Mouse (Mus musculus) intestine, embryonic 15.5 days (tissue): ENCODE results near the gene Tcaf1. TPM values are rescaled to one million over a fixed set of nuclear protein-coding genes. Genes with fewer than 3 reads are reported as not detected.
A peak's percentile ranks its signal among the peaks of the same experiment; 100 is the strongest.

Source experiments
- ATAC-seq: fragments of 200-750 bp; cut with Nextera tagmentation; 2 replicates; pipeline ENCODE4 v1.8.0; 2017; ENCODE audit warnings: moderate TSS enrichment, moderate library complexity
- H3K27ac ChIP-seq: fragments of 300-500 bp; sonication (generic); 2 replicates; pipeline ENCODE4 v1.5.1; 2015; ENCODE audit warnings: mild to moderate bottlenecking, inconsistent platforms
- H3K27me3 ChIP-seq: fragments of 300-500 bp; sonication (generic); replicated peaks from 2 replicates; pipeline ENCODE4 v1.6.1; 2015; ENCODE audit warnings: inconsistent platforms
- H3K36me3 ChIP-seq: fragments of 300-500 bp; sonication (generic); 2 replicates; pipeline ENCODE4 v1.6.1; 2015; ENCODE audit warnings: inconsistent platforms
- H3K4me1 ChIP-seq: fragments of 300-500 bp; sonication (generic); replicated peaks from 2 replicates; pipeline ENCODE4 v1.6.1; 2015; ENCODE audit warnings: inconsistent platforms
- H3K4me2 ChIP-seq: fragments of 300-500 bp; sonication (generic); replicated peaks from 2 replicates; pipeline ENCODE4 v1.6.1; 2015; ENCODE audit warnings: mild to moderate bottlenecking, inconsistent platforms
- H3K4me3 ChIP-seq: fragments of 300-500 bp; sonication (generic); replicated peaks from 2 replicates; pipeline ENCODE4 v1.5.1; 2015; ENCODE audit warnings: inconsistent platforms
- H3K9ac ChIP-seq: fragments of 300-500 bp; sonication (generic); 2 replicates; pipeline ENCODE4 v1.6.1; 2015; ENCODE audit warnings: inconsistent platforms
- H3K9me3 ChIP-seq: fragments of 300-500 bp; sonication (generic); 2 replicates; pipeline ENCODE4 v1.6.1; 2016; ENCODE audit warnings: inconsistent platforms
- WGBS: fragments of 180-500 bp; shearing (Covaris S2); methylation state at CpG from one replicate; pipeline ENCODE4 v1.1.7; 2015; 5-methylcytosine and 5-hydroxymethylcytosine counted together
- polyA plus RNA-seq: library from polyadenylated mRNA; unstranded; fragments of >200 nt; fragmentation: Nextera tagmentation; extraction: Ambion mirVana; gene quantifications from 2 replicates; pipeline ENCODE4 v1.2.1, GENCODE M21; 2015

Tcaf1 gene
- polyA plus RNA-seq, 1 experiment from 2014 or later = 57.7 TPM

GRCm38 (mm10) chr6:42676011-42676410 is 33.9 kb downstream of the Tcaf1 start:
- H3K36me3 ChIP-seq = peaks cover 33% of the 10 kb centered on the region
- H3K4me1 ChIP-seq = no peaks in the 10 kb centered on the region
- H3K9me3 ChIP-seq = no peaks in the 10 kb centered on the region
- H3K4me3 ChIP-seq = no peak overlapping the region
- WGBS = 88% methylated on average over 3 of the region's 3 CpGs
- no peak for ATAC-seq
- H3K27ac ChIP-seq = no peak overlapping the region
- H3K4me2 ChIP-seq = no peak overlapping the region
- H3K27me3 ChIP-seq = no peaks in the 10 kb centered on the region
- no peak overlapping the region for H3K9ac ChIP-seq

- no peak overlapping the region for H3K4me2 ChIP-seq
- ATAC-seq = peak; percentile 90
- H3K27ac ChIP-seq = no peak overlapping the region
- H3K4me3 ChIP-seq = no peak overlapping the region
- no peaks in the 10 kb centered on the region for H3K9me3 ChIP-seq
- no peaks in the 10 kb centered on the region for H3K27me3 ChIP-seq
- WGBS = 69% methylated on average over 1 of the region's 1 CpGs
- no peak overlapping the region for H3K9ac ChIP-seq
- no peaks in the 10 kb centered on the region for H3K4me1 ChIP-seq
- peaks cover 26% of the 10 kb centered on the region for H3K36me3 ChIP-seq
These were observed 38.1 kb downstream of the Tcaf1 start for GRCm38 (mm10) chr6:42671767-42672166.

GRCm38 (mm10) chr6:42667722-42668121 is 42.2 kb downstream of the Tcaf1 start:
- Histone ChIP-seq H3K27ac (no peak overlapping the region), H3K4me3 (no peak overlapping the region), H3K4me1 (no peaks in the 10 kb centered on the region), H3K36me3 (0 out of 2 replicates have a peak, but pooled peaks cover 1% of the 10 kb centered on the region), H3K4me2 (no peak overlapping the region), H3K27me3 (no peaks in the 10 kb centered on the region), H3K9ac (no peak overlapping the region), H3K9me3 (no peaks in the 10 kb centered on the region)
- no peak for ATAC-seq
- WGBS = 82% methylated on average over 2 of the region's 2 CpGs

GRCm38 (mm10) chr6:42661739-42662138 is 48.1 kb downstream of the Tcaf1 start:
- ATAC-seq = no peak
- no peak overlapping the region for H3K4me3 ChIP-seq
- WGBS = 62% methylated on average over 2 of the region's 2 CpGs
- no peak overlapping the region for H3K9ac ChIP-seq
- no peak overlapping the region for H3K27ac ChIP-seq
- H3K27me3 ChIP-seq = no peaks in the 10 kb centered on the region
- no peaks in the 10 kb centered on the region for H3K9me3 ChIP-seq
- H3K4me2 ChIP-seq = no peak overlapping the region
- H3K36me3 ChIP-seq = no peaks in the 10 kb centered on the region
- no peaks in the 10 kb centered on the region for H3K4me1 ChIP-seq

- Histone ChIP-seq H3K27me3 (no peaks in the 10 kb centered on the region), H3K36me3 (no peaks in the 10 kb centered on the region), H3K9me3 (no peaks in the 10 kb centered on the region), H3K4me2 (peak within 1 kb of the TSS; percentile 73), H3K9ac (0 out of 2 replicates have a peak within 1 kb of the TSS, but pooled peaks have one; percentile 20), H3K4me3 (peak within 1 kb of the TSS; percentile 46), H3K4me1 (0 out of 2 replicates have a peak, but pooled peaks cover 5% of the 10 kb centered on the region), H3K27ac (0 out of 2 replicates have a peak within 1 kb of the TSS, but pooled peaks have one; percentile 27)
- WGBS = under 1% methylated on average over 23 of the region's 23 CpGs
- ATAC-seq = peak; percentile 99
These were observed 64.9 kb downstream of the Tcaf1 start, which contains the start of gene Tcaf2 for GRCm38 (mm10) chr6:42644912-42645549. Tcaf2 (minus strand) TSS chr6:42645254.

- no peak for ATAC-seq
- 88% methylated on average over 5 of the region's 5 CpGs for WGBS
- Histone ChIP-seq H3K27ac (no peak overlapping the region), H3K36me3 (no peaks in the 10 kb centered on the region), H3K27me3 (no peaks in the 10 kb centered on the region), H3K9ac (no peak overlapping the region), H3K4me3 (no peak overlapping the region), H3K9me3 (no peaks in the 10 kb centered on the region), H3K4me1 (no peaks in the 10 kb centered on the region), H3K4me2 (no peak overlapping the region)
These were observed 75.5 kb downstream of the Tcaf1 start for GRCm38 (mm10) chr6:42634393-42634792.

GRCm38 (mm10) chr6:42631395-42631794 is 78.5 kb downstream of the Tcaf1 start:
- 70% methylated on average over 4 of the region's 4 CpGs for WGBS
- Histone ChIP-seq H3K4me3 (no peak overlapping the region), H3K27ac (no peak overlapping the region), H3K27me3 (no peaks in the 10 kb centered on the region), H3K9me3 (no peaks in the 10 kb centered on the region), H3K9ac (no peak overlapping the region), H3K4me2 (no peak overlapping the region), H3K36me3 (no peaks in the 10 kb centered on the region), H3K4me1 (no peaks in the 10 kb centered on the region)
- no peak for ATAC-seq

Other genes with a start within 250 kb of the Tcaf1 start
- gene Olfr458, start 244.9 kb downstream of the Tcaf1 start, polyA plus RNA-seq = not detected in 2 replicates
- gene Olfr457, start 233.8 kb downstream of the Tcaf1 start, polyA plus RNA-seq = not detected in 2 replicates
- not detected in 2 replicates for gene Olfr456, start 222.9 kb downstream of the Tcaf1 start, polyA plus RNA-seq
- not detected in 2 replicates for gene Olfr455, start 162.5 kb downstream of the Tcaf1 start, polyA plus RNA-seq
- not detected in 2 replicates for gene Tcaf3, start 112.4 kb downstream of the Tcaf1 start, polyA plus RNA-seq
- gene Tcaf2, start 64.8 kb downstream of the Tcaf1 start, polyA plus RNA-seq = 6.0 and 6.4 TPM in 2 replicates
- not detected in 2 replicates for gene Olfr453, start 29.3 kb upstream of the Tcaf1 start, polyA plus RNA-seq
- gene Olfr38, start 46.3 kb upstream of the Tcaf1 start, polyA plus RNA-seq = not detected in 2 replicates
- not detected in 2 replicates for gene Olfr452, start 75.0 kb upstream of the Tcaf1 start, polyA plus RNA-seq
- gene Olfr450, start 101.9 kb upstream of the Tcaf1 start, polyA plus RNA-seq = not detected in 2 replicates
- gene Olfr449, start 124.3 kb upstream of the Tcaf1 start, polyA plus RNA-seq = not detected in 2 replicates
- not detected in 2 replicates for gene Olfr448, start 180.4 kb upstream of the Tcaf1 start, polyA plus RNA-seq
- not detected in 2 replicates for gene Olfr447, start 198.8 kb upstream of the Tcaf1 start, polyA plus RNA-seq
- gene Olfr446, start 211.3 kb upstream of the Tcaf1 start, polyA plus RNA-seq = not detected in 2 replicates
- not detected in 2 replicates for gene Olfr444, start 239.0 kb upstream of the Tcaf1 start, polyA plus RNA-seq